Mouse (Mus musculus) hindbrain, embryonic 14.5 days (tissue): Measurements from ENCODE around the gene Cct6b. TPM values are rescaled to one million over a fixed set of nuclear protein-coding genes. Genes with fewer than 3 reads are reported as not detected.
"Not testable (repeated sequence)": the region's sequence is repeated elsewhere in the genome, so short reads cannot be mapped to it uniquely, and the experiment has no call there.

Experiments used
- ATAC-seq: fragments of 200-750 bp; cut with Nextera tagmentation; 2 replicates; pipeline ENCODE4 v1.8.0; 2017; ENCODE audit warnings: moderate number of reproducible peaks, mild to moderate bottlenecking, moderate TSS enrichment, moderate library complexity; ENCODE audit not compliant: low FRiP score
- DNase-seq: peaks from one replicate; pipeline ENCODE4 v3.0.0-alpha.2; 2015; ENCODE audit warnings: low spot score
- H3K27ac ChIP-seq: fragments of 300-500 bp; sonication (generic); 2 replicates; pipeline ENCODE4 v1.5.1; 2014; ENCODE audit warnings: mild to moderate bottlenecking, moderate library complexity
- H3K27me3 ChIP-seq: fragments of 300-500 bp; sonication (generic); 2 replicates; pipeline ENCODE4 v1.6.1; 2014; ENCODE audit warnings: mild to moderate bottlenecking, low read length, mixed read lengths; ENCODE audit not compliant: control insufficient read depth, insufficient read depth
- H3K36me3 ChIP-seq: fragments of 300-500 bp; sonication (generic); replicated peaks from 2 replicates; pipeline ENCODE4 v1.6.1; 2014; ENCODE audit not compliant: control insufficient read depth, insufficient read depth
- H3K4me1 ChIP-seq: fragments of 300-500 bp; sonication (generic); replicated peaks from 2 replicates; pipeline ENCODE4 v1.6.1; 2014; ENCODE audit warnings: antibody characterized with exemption, low read length, mixed read lengths; ENCODE audit not compliant: control insufficient read depth, insufficient read depth
- H3K4me2 ChIP-seq: fragments of 300-500 bp; sonication (generic); replicated peaks from 2 replicates; pipeline ENCODE4 v1.6.1; 2014; ENCODE audit warnings: mild to moderate bottlenecking, moderate library complexity
- H3K4me3 ChIP-seq: fragments of 300-500 bp; sonication (generic); replicated peaks from 2 replicates; pipeline ENCODE4 v1.5.1; 2014; ENCODE audit warnings: mild to moderate bottlenecking, low read length
- H3K9ac ChIP-seq: fragments of 300-500 bp; sonication (generic); 2 replicates; pipeline ENCODE4 v1.6.1; 2014
- H3K9me3 ChIP-seq: fragments of 300-500 bp; sonication (generic); 2 replicates; pipeline ENCODE4 v1.6.1; 2016; ENCODE audit warnings: low read length; ENCODE audit not compliant: control insufficient read depth
- WGBS: fragments of 180-500 bp; shearing (Covaris S2); extraction: QIAGEN DNeasy Blood & Tissue Kit; methylation state at CpG from one replicate; pipeline ENCODE4 v1.1.7; 2014; 5-methylcytosine and 5-hydroxymethylcytosine counted together
- polyA plus RNA-seq: library from polyadenylated mRNA; unstranded; fragments of >200 nt; fragmentation: Nextera tagmentation; extraction: Ambion mirVana; gene quantifications from 2 replicates; pipeline ENCODE4 v1.2.1, GENCODE M21; 2014

The Cct6b gene
- polyA plus RNA-seq, 1 experiment from 2014 or later: 0.09 TPM

- no peaks in the 10 kb centered on the region for H3K27me3 ChIP-seq
- no peak for DNase-seq
- no peak overlapping the region for H3K4me2 ChIP-seq
- no peaks in the 10 kb centered on the region for H3K4me1 ChIP-seq
- no peak for ATAC-seq
- H3K9ac ChIP-seq: no peak overlapping the region
- no peaks in the 10 kb centered on the region for H3K36me3 ChIP-seq
- no peak overlapping the region for H3K27ac ChIP-seq
- no peak overlapping the region for H3K4me3 ChIP-seq
- WGBS: 79% methylated on average over 12 of the region's 12 CpGs
- H3K9me3 ChIP-seq: no peaks in the 10 kb centered on the region
These were observed 44.8 kb downstream of the Cct6b start for GRCm38 (mm10) chr11:82719294-82719693.

GRCm38 (mm10) chr11:82712681-82713080, 51.4 kb downstream of the Cct6b start:
- Histone ChIP-seq H3K9ac (no peak overlapping the region), H3K9me3 (no peaks in the 10 kb centered on the region), H3K4me1 (no peaks in the 10 kb centered on the region), H3K27me3 (no peaks in the 10 kb centered on the region), H3K4me2 (no peak overlapping the region), H3K27ac (no peak overlapping the region), H3K4me3 (no peak overlapping the region), H3K36me3 (no peaks in the 10 kb centered on the region)
- no peak for DNase-seq
- 82% methylated on average over 3 of the region's 3 CpGs for WGBS
- no peak for ATAC-seq

- H3K9ac ChIP-seq: no peak overlapping the region
- H3K9me3 ChIP-seq: no peaks in the 10 kb centered on the region
- DNase-seq (no peak), ATAC-seq (no peak)
- H3K4me2 ChIP-seq: no peak overlapping the region
- no peaks in the 10 kb centered on the region for H3K27me3 ChIP-seq
- no peak overlapping the region for H3K27ac ChIP-seq
- no peaks in the 10 kb centered on the region for H3K36me3 ChIP-seq
- no peak overlapping the region for H3K4me3 ChIP-seq
- H3K4me1 ChIP-seq: no peaks in the 10 kb centered on the region
- 74% methylated on average over 4 of the region's 4 CpGs for WGBS
These were observed 55.2 kb downstream of the Cct6b start for GRCm38 (mm10) chr11:82708934-82709333.

GRCm38 (mm10) chr11:82705082-82705481, 59.0 kb downstream of the Cct6b start:
- Histone ChIP-seq H3K4me3 (no peak overlapping the region), H3K4me2 (no peak overlapping the region), H3K4me1 (no peaks in the 10 kb centered on the region), H3K27ac (no peak overlapping the region), H3K36me3 (no peaks in the 10 kb centered on the region), H3K27me3 (no peaks in the 10 kb centered on the region), H3K9me3 (no peaks in the 10 kb centered on the region), H3K9ac (no peak overlapping the region)
- ATAC-seq (no peak), DNase-seq (no peak)
- 74% methylated on average over 6 of the region's 6 CpGs for WGBS

GRCm38 (mm10) chr11:82699865-82700410, 64.2 kb downstream of the Cct6b start:
- H3K36me3 ChIP-seq: no peaks in the 10 kb centered on the region
- ATAC-seq (no peak), DNase-seq (no peak)
- H3K9me3 ChIP-seq: no peaks in the 10 kb centered on the region
- no peak overlapping the region for H3K9ac ChIP-seq
- WGBS: 87% methylated on average over 11 of the region's 11 CpGs
- H3K4me2 ChIP-seq: no peak overlapping the region
- H3K4me3 ChIP-seq: no peak overlapping the region
- no peaks in the 10 kb centered on the region for H3K27me3 ChIP-seq
- no peaks in the 10 kb centered on the region for H3K4me1 ChIP-seq
- no peak overlapping the region for H3K27ac ChIP-seq

GRCm38 (mm10) chr11:82695930-82696329, 68.2 kb downstream of the Cct6b start:
- H3K4me3 ChIP-seq: no peak overlapping the region
- H3K27me3 ChIP-seq: no peaks in the 10 kb centered on the region
- no peak for DNase-seq
- ATAC-seq: no peak
- no peaks in the 10 kb centered on the region for H3K36me3 ChIP-seq
- H3K4me1 ChIP-seq: no peaks in the 10 kb centered on the region
- H3K9ac ChIP-seq: no peak overlapping the region
- H3K9me3 ChIP-seq: no peaks in the 10 kb centered on the region
- no peak overlapping the region for H3K4me2 ChIP-seq
- 53% methylated on average over 7 of the region's 7 CpGs for WGBS
- H3K27ac ChIP-seq: no peak overlapping the region

GRCm38 (mm10) chr11:82694947-82695346, 69.2 kb downstream of the Cct6b start:
- H3K27ac ChIP-seq, ATAC-seq, H3K4me1 ChIP-seq, H3K36me3 ChIP-seq, H3K4me3 ChIP-seq, H3K27me3 ChIP-seq, H3K9ac ChIP-seq, H3K4me2 ChIP-seq, H3K9me3 ChIP-seq, DNase-seq: not testable (repeated sequence)

- no peak for DNase-seq
- no peaks in the 10 kb centered on the region for H3K4me1 ChIP-seq
- H3K4me2 ChIP-seq: no peak overlapping the region
- H3K27me3 ChIP-seq: no peaks in the 10 kb centered on the region
- ATAC-seq: no peak
- no peaks in the 10 kb centered on the region for H3K9me3 ChIP-seq
- H3K27ac ChIP-seq: no peak overlapping the region
- no peak overlapping the region for H3K4me3 ChIP-seq
- no peaks in the 10 kb centered on the region for H3K36me3 ChIP-seq
- H3K9ac ChIP-seq: no peak overlapping the region
- 88% methylated on average over 6 of the region's 6 CpGs for WGBS
These were observed 71.5 kb downstream of the Cct6b start for GRCm38 (mm10) chr11:82692668-82693067.

GRCm38 (mm10) chr11:82690476-82690875, 73.6 kb downstream of the Cct6b start:
- Histone ChIP-seq H3K4me3 (no peak overlapping the region), H3K4me1 (no peaks in the 10 kb centered on the region), H3K9me3 (no peaks in the 10 kb centered on the region), H3K9ac (no peak overlapping the region), H3K27ac (no peak overlapping the region; the same call in 1 of the 2 replicates), H3K36me3 (no peaks in the 10 kb centered on the region), H3K4me2 (no peak overlapping the region), H3K27me3 (no peaks in the 10 kb centered on the region)
- WGBS: 47% methylated on average over 5 of the region's 5 CpGs
- no peak for ATAC-seq
- DNase-seq: no peak

GRCm38 (mm10) chr11:82687668-82688067, 76.5 kb downstream of the Cct6b start:
- DNase-seq (no peak), ATAC-seq (no peak)
- H3K27me3 ChIP-seq: no peaks in the 10 kb centered on the region
- no peaks in the 10 kb centered on the region for H3K36me3 ChIP-seq
- no peak overlapping the region for H3K4me2 ChIP-seq
- H3K9me3 ChIP-seq: no peaks in the 10 kb centered on the region
- no peak overlapping the region for H3K4me3 ChIP-seq
- H3K9ac ChIP-seq: no peak overlapping the region
- no peak overlapping the region for H3K27ac ChIP-seq
- no peaks in the 10 kb centered on the region for H3K4me1 ChIP-seq
